Mouse (Mus musculus) forebrain, postnatal 0 days (tissue): ENCODE data around the gene Selenow. TPM values are rescaled to one million over a fixed set of nuclear protein-coding genes. Genes with fewer than 3 reads are reported as not detected.

Source experiments
- ATAC-seq: fragments of 200-750 bp; cut with Nextera tagmentation; 2 replicates; pipeline ENCODE4 v1.8.0; 2017; ENCODE audit warnings: mild to moderate bottlenecking, moderate library complexity
- DNase-seq: peaks from one replicate; pipeline ENCODE4 v3.0.0-alpha.2; 2015
- H3K27ac ChIP-seq: fragments of 300-500 bp; sonication (generic); 2 replicates; pipeline ENCODE4 v1.5.1; 2014; ENCODE audit warnings: low read depth, mild to moderate bottlenecking, antibody characterized with exemption, low read length, moderate library complexity, mixed read lengths
- H3K27me3 ChIP-seq: fragments of 300-500 bp; sonication (generic); 2 replicates; pipeline ENCODE4 v1.6.1; 2014; ENCODE audit warnings: mild to moderate bottlenecking, low read length, mixed read lengths; ENCODE audit not compliant: insufficient read depth
- H3K36me3 ChIP-seq: fragments of 300-500 bp; sonication (generic); 2 replicates; pipeline ENCODE4 v1.6.1; 2014; ENCODE audit warnings: mild to moderate bottlenecking, moderate library complexity; ENCODE audit not compliant: insufficient read depth
- H3K4me1 ChIP-seq: fragments of 300-500 bp; sonication (generic); 2 replicates; pipeline ENCODE4 v1.6.1; 2014; ENCODE audit warnings: antibody characterized with exemption; ENCODE audit not compliant: insufficient read depth
- H3K4me2 ChIP-seq: fragments of 300-500 bp; sonication (generic); 2 replicates; pipeline ENCODE4 v1.6.1; 2014; ENCODE audit warnings: low read depth, mild to moderate bottlenecking, moderate library complexity
- H3K4me3 ChIP-seq: fragments of 300-500 bp; sonication (generic); 2 replicates; pipeline ENCODE4 v1.5.1; 2014; ENCODE audit warnings: low read depth, low read length, mixed read lengths
- H3K9ac ChIP-seq: fragments of 300-500 bp; sonication (generic); 2 replicates; pipeline ENCODE4 v1.6.1; 2014; ENCODE audit warnings: mild to moderate bottlenecking
- H3K9me3 ChIP-seq: fragments of 300-500 bp; sonication (generic); 2 replicates; pipeline ENCODE4 v1.6.1; 2016; ENCODE audit warnings: low read length
- CTCF ChIP-seq: sonication (generic); IDR thresholded peaks from 2 replicates; pipeline ENCODE4 v1.5.1; 2016; ENCODE audit warnings: antibody characterized with exemption, control low read depth, low read depth
- WGBS: fragments of 180-500 bp; shearing (Covaris S2); extraction: QIAGEN DNeasy Blood & Tissue Kit; methylation state at CpG from one replicate; pipeline ENCODE4 v1.1.7; 2014; 5-methylcytosine and 5-hydroxymethylcytosine counted together
- polyA plus RNA-seq: library from polyadenylated mRNA; unstranded; fragments of >200 nt; fragmentation: Nextera tagmentation; extraction: Ambion mirVana; gene quantifications from 2 replicates; pipeline ENCODE4 v1.2.1, GENCODE M21; 2015
- total RNA-seq: library from RNA; depleted of rRNA; stranded (reverse); fragments of >200 nt; gene quantifications from 2 replicates; pipeline ENCODE4 v1.2.3, GENCODE M21; 2014

Gene Selenow
- total and polyA plus RNA-seq, 2 experiments from 2014 or later: 813 to 2,478 TPM

DNA sequence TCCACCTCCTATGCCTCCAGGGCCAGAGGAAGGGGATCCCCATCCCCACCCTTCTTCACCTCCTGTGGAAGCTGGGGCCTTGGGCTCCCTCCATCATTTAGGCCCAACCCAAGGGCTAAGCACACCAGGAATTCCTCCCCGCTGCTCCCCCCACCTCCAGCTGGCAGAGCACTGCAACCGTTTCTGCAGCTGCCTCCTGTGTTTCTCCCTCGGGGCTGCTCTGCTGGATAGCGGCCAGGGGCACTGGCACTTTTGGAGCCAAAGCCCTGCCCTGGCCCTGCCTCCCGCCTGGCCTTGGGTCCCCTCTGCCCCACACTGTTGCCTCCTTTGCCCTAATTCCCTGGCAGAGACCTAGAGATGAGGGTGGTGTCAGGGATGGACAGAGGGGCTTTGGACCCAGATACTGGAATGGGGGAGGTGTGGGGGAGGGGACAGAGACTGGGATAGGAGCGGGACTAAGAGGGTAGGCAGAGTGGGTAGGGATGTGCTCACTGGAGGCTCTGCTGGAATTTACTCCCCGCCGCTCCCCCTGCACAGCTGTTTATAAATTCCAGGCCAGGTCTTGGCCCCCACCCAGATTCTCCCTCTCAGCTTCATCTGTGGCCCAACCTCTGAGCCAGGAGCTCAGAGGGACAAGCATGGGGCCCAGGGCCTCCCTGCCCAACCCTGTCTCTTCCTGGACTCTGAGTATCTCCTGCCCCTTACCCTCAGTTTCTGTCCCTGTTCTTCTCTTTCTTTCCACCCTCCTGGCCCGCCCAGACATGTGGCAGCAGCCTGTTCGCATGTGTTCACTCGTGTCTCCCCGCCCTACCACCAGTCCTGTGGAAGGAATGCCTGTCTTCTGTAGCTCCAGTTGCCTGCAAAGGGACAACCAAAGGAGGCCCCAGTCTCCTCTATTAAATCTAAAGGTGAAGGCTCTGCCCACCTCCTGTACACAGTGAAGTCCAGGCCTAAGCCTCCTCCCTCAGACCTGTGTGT is 40.4 kb upstream of the Selenow start:
- no peak overlapping the region for H3K4me2 ChIP-seq
- H3K4me3 ChIP-seq: no peak overlapping the region
- no peaks in the 10 kb centered on the region for H3K36me3 ChIP-seq
- no peaks in the 10 kb centered on the region for H3K27me3 ChIP-seq
- DNase-seq: peak; percentile 69
- ATAC-seq: peak; percentile 60
- no peak for TF ChIP-seq CTCF
- H3K4me1 ChIP-seq: no peaks in the 10 kb centered on the region
- no peaks in the 10 kb centered on the region for H3K9me3 ChIP-seq
- H3K9ac ChIP-seq: no peak overlapping the region
- WGBS: 33% methylated on average over 12 of the region's 12 CpGs
- 0 out of 2 replicates have a peak overlapping the region, but pooled peaks have one; percentile 35 for H3K27ac ChIP-seq

DNA sequence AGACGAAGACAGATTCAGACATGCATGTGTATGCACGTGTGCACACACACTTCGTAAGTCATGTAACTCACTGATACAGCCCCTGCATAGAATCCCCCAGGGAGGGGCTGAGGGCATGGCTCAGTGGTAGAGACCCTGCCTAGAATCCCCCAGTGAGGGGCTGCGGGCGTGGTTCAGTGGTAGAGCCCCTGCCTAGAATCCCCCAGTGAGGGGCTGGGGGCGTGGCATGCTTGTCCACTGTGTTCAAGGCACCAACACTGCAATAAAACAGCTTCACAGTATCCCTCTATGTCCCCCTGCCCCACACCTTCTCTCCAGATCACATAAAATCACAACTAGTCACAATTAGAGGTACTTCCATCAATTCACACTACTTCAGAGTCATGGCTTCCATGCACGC is 39.6 kb upstream of the Selenow start:
- ATAC-seq (0 out of 2 replicates have a peak, but pooled peaks have one; percentile 5), DNase-seq (no peak)
- H3K27ac ChIP-seq: no peak overlapping the region
- WGBS: 81% methylated on average over 7 of the region's 7 CpGs
- H3K4me1 ChIP-seq: no peaks in the 10 kb centered on the region
- no peaks in the 10 kb centered on the region for H3K36me3 ChIP-seq
- H3K27me3 ChIP-seq: no peaks in the 10 kb centered on the region
- H3K9me3 ChIP-seq: no peaks in the 10 kb centered on the region
- no peak overlapping the region for H3K4me3 ChIP-seq
- no peak overlapping the region for H3K4me2 ChIP-seq
- H3K9ac ChIP-seq: no peak overlapping the region
- TF ChIP-seq CTCF: no peak

DNA sequence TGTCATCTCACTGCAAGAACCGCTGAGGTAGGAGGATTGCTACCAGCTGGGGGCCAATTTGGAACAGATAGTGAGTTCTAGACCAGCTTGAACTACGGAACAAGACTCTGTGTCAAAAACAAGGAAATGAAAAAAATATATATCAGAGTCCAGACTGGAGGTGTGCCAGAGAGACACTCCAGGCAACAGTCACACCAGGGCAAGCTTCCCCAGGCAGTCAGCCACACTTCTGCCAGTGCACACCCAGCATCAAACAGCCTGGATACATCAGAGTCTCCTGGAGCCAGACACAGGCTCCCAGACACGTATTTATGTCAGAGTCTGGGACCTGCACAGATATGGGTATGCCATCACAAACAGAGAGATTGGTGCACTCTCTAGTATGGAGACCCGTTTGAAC is 39.0 kb upstream of the Selenow start:
- H3K36me3 ChIP-seq: no peaks in the 10 kb centered on the region
- ATAC-seq: 0 out of 2 replicates have a peak, but pooled peaks have one; percentile 19
- 56% methylated on average over 4 of the region's 4 CpGs for WGBS

DNA sequence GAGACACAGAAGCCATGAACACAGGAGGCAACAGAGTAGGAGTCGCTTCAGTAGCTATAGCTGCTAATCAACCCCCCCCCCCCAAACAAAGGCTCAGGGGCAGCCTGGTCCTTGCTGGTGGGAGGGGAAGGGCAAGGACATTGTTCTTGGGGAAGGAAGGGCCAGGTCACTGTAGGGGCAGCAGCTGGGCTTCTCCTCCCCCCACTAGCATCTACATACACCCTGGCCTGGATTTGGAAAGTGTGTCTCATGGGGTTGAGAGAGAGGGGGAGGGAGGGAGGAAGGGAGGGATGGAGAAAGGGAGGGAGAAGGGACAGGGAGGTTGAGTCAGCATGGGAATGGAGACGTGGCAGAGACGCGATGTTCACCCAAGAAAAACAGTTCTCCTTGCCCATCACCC is 38.5 kb upstream of the Selenow start:
- H3K4me1 ChIP-seq: no peaks in the 10 kb centered on the region
- TF ChIP-seq CTCF: no peak
- no peak for ATAC-seq
- no peak overlapping the region for H3K4me2 ChIP-seq
- no peaks in the 10 kb centered on the region for H3K27me3 ChIP-seq
- no peak overlapping the region for H3K9ac ChIP-seq
- WGBS: 37% methylated on average over 4 of the region's 4 CpGs
- DNase-seq: no peak
- no peaks in the 10 kb centered on the region for H3K9me3 ChIP-seq
- H3K4me3 ChIP-seq: no peak overlapping the region
- H3K27ac ChIP-seq: no peak overlapping the region
- H3K36me3 ChIP-seq: no peaks in the 10 kb centered on the region

More for the DNA sequence above, 39.0 kb upstream of the Selenow start:
- Histone ChIP-seq H3K27me3 (no peaks in the 10 kb centered on the region), H3K9me3 (no peaks in the 10 kb centered on the region), H3K4me2 (no peak overlapping the region), H3K27ac (no peak overlapping the region), H3K4me3 (no peak overlapping the region), H3K4me1 (no peaks in the 10 kb centered on the region), H3K9ac (no peak overlapping the region)
- TF ChIP-seq CTCF: no peak
- no peak for DNase-seq

DNA sequence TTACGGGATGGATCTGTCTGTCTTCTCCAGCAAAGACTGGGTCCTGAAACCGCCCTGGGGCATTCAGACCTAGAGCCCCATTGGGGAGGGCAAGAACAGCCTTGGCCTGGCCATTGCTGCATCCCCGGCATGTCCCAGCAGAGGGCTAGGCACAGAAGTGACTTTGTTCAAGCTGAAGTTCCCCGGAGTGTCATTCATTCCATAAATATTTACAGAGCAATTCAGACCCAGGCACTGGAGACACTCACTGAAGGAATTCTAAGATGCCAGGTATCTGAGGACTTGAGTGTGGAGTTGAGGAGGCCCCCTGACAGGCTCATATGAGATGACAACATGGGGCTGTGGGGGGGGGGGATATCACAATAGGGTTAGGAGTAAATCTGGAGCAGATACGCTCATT is 33.9 kb upstream of the Selenow start:
- TF ChIP-seq CTCF: no peak
- Histone ChIP-seq H3K9ac (no peak overlapping the region), H3K27ac (no peak overlapping the region), H3K4me1 (no peaks in the 10 kb centered on the region), H3K9me3 (peaks cover 4% of the 10 kb centered on the region; the same call in 1 of the 2 replicates), H3K4me2 (no peak overlapping the region), H3K36me3 (no peaks in the 10 kb centered on the region), H3K27me3 (no peaks in the 10 kb centered on the region), H3K4me3 (no peak overlapping the region)
- WGBS: 85% methylated on average over 5 of the region's 5 CpGs
- DNase-seq: no peak
- no peak for ATAC-seq

DNA sequence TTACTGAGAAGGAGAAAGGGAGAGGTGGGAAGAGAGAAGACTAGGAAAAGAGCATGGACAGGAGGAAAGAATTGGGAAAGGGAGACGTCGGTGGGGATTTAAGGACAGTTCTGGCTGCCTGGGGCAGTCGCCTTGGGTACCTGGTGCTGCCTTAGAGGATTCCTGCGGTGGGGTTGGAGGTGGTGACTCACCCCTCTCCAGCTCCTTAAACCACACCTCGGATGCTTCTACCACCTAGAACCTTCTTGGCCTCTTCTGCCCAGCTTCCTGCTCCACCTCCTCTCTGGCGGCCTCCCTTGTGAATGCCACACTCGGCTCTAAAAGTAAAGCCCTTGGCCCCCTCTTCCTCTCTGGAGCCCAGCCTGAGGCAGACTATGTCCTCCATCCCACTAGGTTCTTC is 33.3 kb upstream of the Selenow start:
- Histone ChIP-seq H3K36me3 (no peaks in the 10 kb centered on the region), H3K4me1 (no peaks in the 10 kb centered on the region), H3K27ac (no peak overlapping the region), H3K9me3 (peaks cover 4% of the 10 kb centered on the region; the same call in 1 of the 2 replicates), H3K4me2 (0 out of 2 replicates have a peak overlapping the region, but pooled peaks have one; percentile 19), H3K4me3 (no peak overlapping the region), H3K9ac (no peak overlapping the region), H3K27me3 (no peaks in the 10 kb centered on the region)
- ATAC-seq (no peak), DNase-seq (no peak)
- no peak for TF ChIP-seq CTCF
- 22% methylated on average over 7 of the region's 7 CpGs for WGBS

DNA sequence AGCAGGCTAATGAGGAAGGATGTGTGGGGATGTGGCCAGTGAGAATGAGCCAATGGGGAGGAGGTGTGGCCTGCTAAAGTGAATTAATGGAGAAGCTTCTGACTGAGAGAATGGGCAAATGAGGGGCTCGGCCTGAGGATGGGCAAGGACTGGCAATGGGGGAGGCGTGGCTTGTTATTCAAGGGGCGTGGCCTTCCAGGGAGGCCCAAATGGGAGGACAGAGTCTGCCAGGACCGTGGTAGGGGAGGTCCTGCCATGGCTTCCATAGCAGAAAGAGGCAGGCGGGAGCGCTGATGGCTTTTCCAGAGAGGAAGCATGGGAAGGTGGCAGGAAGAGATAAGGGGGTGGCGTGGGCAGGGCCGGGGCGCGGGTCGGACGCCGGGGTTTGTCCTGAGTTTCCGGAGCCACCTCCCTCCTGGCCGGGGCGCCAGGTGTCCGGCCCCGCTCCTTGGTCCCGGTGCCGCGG is 32.8 kb upstream of the Selenow start:
- Histone ChIP-seq H3K27ac (no peak overlapping the region), H3K4me3 (no peak overlapping the region), H3K27me3 (no peaks in the 10 kb centered on the region), H3K9me3 (peaks cover 4% of the 10 kb centered on the region; the same call in 1 of the 2 replicates), H3K4me1 (no peaks in the 10 kb centered on the region), H3K36me3 (no peaks in the 10 kb centered on the region), H3K4me2 (0 out of 2 replicates have a peak overlapping the region, but pooled peaks have one; percentile 19), H3K9ac (no peak overlapping the region)
- DNase-seq (no peak), ATAC-seq (peak; percentile 11; the same call in 1 of the 2 replicates)
- no peak for TF ChIP-seq CTCF
- 11% methylated on average over 21 of the region's 21 CpGs for WGBS
